Mouse (Mus musculus): ENCODE results near the gene 4921511M17Rik.

4921511M17Rik gene

GRCm38 (mm10) chrX:154033727-154034126 is at the start of gene 4921511M17Rik:
4921511M17Rik (minus strand) TSS chrX:154033827.

DNA sequence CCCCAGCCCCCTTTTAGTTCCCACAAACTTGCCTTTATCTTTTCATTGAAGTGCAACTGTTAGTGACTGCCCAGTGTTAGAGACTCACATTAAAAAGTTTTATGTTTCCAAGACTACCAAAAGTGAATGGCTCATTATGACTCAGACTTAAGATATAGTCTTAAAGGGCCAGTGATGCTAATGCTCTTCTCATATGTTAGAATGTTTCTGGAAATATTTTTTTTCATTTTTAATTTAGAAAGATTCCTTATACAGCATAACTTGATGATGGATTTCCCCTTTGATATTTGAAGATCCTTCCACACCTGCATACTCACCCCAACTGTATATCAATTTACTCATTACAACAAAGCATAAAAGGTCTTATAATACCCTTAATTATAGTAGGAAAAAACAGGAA is 21.3 kb upstream of the 4921511M17Rik start, which contains the start of gene Gm10057:
Gene Gm10057, minus strand, starts transcription at position 101 of the 400 bp plus-strand sequence.

DNA sequence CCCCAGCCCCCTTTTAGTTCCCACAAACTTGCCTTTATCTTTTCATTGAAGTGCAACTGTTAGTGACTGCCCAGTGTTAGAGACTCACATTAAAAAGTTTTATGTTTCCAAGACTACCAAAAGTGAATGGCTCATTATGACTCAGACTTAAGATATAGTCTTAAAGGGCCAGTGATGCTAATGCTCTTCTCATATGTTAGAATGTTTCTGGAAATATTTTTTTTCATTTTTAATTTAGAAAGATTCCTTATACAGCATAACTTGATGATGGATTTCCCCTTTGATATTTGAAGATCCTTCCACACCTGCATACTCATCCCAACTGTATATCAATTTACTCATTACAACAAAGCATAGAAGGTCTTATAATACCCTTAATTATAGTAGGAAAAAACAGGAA is 21.1 kb downstream of the 4921511M17Rik start, which contains the start of gene Samt1:
Gene Samt1, minus strand, starts transcription at position 101 of the 400 bp plus-strand sequence.

DNA sequence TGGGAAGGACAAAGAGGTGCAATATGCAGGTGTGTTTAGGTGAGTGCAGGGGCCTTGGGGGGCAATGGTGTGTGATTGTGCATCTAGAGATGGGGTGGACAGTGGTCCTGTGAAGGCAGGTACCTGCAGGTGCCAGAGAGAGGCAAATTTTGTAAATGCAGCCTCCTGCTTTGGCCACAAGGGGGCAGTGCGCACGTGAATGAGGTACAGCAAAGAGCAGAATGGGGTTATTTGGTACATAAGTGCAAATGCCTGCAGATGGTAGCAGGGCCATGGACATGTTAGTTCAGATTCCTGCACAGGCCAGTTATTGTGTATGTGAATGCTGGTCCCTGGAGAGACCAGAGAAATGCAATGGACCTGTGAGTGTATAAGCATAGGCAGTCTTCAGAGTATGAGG is 56.7 kb downstream of the 4921511M17Rik start:
- no CpG with 5 or more reads among the region's 2 CpGs for WGBS

DNA sequence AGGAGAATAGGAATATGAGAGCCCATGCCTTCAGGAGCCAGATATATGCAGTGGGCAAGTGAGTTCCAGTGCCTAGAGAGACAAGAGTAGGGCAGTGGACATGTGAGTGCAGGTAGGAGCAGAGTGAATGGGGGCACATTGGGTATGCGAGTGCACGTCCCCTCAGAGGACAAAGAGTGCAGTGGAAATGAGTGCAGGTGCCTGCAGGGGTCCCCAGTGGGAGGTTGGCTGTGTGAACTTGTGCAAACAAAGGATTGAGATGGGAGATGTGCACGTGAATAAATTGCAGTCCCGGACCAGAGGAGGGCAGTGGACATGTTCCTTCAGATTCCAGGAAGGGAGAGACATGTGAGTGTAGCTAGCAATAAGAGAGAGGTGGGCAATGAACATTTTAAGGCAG is 57.2 kb downstream of the 4921511M17Rik start:
- 23% methylated on average over 4 of the region's 4 CpGs for WGBS

DNA sequence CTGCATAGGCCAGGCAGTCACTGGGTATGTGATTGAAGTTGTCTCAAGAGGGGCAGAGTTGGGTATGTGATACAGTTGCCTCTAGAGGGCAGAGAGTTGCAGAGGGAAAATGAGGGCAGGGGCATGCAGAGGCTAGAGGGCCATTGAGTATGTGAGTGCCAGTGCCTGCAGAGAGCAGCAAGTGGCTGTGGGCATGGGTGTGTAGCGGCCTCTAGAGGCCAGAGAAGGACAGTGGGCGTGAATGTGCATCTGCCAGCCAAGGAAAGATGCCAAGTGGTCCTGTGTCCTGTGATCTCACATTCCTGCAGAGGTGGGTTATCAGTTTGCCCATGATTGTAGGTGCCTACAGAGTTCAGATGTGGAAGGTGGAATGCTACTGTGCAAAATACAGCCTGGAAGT is 59.2 kb downstream of the 4921511M17Rik start:
- 25% methylated on average over 2 of the region's 2 CpGs for WGBS
